Mouse (Mus musculus) bone marrow macrophage, adult 2 months (primary cell): ENCODE results near the gene Igf2bp3. TPM values are rescaled to one million over a fixed set of nuclear protein-coding genes. Genes with fewer than 3 reads are reported as not detected.

ENCODE experiments used
- H3K27ac ChIP-seq: 2 replicates; pipeline ENCODE4 v1.5.1; 2012; ENCODE audit warnings: low read depth, low read length; ENCODE audit not compliant: insufficient read depth
- H3K4me1 ChIP-seq: 2 replicates; pipeline ENCODE4 v1.6.1; 2012; ENCODE audit warnings: low read length; ENCODE audit not compliant: control insufficient read depth, insufficient read depth
- H3K4me3 ChIP-seq: 2 replicates; pipeline ENCODE4 v1.5.1; 2012; ENCODE audit warnings: mild to moderate bottlenecking, low read length, moderate library complexity; ENCODE audit not compliant: insufficient read depth
- CTCF ChIP-seq: IDR thresholded peaks from 2 replicates; pipeline ENCODE4 v1.5.1; 2012; ENCODE audit warnings: low read depth, mild to moderate bottlenecking, low read length, moderate library complexity
- POLR2A ChIP-seq: IDR thresholded peaks from 2 replicates; pipeline ENCODE4 v1.6.1; 2012; ENCODE audit warnings: mild to moderate bottlenecking, low read depth, low read length, borderline replicate concordance
- polyA plus RNA-seq: library from polyadenylated mRNA; stranded (reverse); fragments of >200 nt; gene quantifications from 2 replicates; pipeline ENCODE4 v1.2.4, GENCODE M21; 2012; ENCODE audit not compliant: missing spikeins, insufficient read depth, insufficient read length

Igf2bp3 gene
- polyA plus RNA-seq, 1 experiment = 0.79 TPM

DNA sequence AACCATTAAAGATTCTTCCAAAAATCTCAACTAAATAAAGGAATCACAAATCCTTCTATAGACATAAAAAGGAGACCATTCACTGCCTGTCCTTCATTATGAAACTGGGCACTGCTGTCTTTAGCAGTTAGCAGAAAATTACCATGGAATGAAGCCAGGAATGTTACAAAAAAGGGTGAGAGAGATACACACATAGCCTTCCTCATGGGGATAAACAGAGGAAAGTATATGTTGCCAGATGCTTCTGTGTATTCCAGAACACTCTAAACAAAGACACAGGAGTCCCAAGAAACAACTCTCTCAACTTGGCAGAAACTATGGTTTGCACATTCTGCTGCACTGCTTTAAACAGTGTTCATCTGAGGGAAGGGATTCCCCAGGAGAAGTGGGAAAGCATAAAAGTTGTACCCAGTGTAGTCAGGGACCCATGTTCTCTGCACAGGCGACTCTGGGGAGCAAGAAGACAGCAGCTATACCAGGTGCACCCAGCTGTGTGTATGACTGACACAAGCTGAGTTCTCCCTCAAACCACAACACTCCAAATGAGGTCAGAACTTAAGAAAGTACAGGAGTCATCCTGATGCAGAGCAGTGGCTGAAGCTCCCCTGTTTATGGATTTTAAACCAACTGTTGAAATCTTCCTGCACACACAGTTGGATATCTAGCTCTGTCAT lies 95.2 kb downstream of the Igf2bp3 start:
- Histone ChIP-seq H3K4me3 (no peak overlapping the region), H3K27ac (no peak overlapping the region), H3K4me1 (peaks cover 11% of the 10 kb centered on the region)
- no peak for TF ChIP-seq POLR2A
- TF ChIP-seq CTCF = no peak

DNA sequence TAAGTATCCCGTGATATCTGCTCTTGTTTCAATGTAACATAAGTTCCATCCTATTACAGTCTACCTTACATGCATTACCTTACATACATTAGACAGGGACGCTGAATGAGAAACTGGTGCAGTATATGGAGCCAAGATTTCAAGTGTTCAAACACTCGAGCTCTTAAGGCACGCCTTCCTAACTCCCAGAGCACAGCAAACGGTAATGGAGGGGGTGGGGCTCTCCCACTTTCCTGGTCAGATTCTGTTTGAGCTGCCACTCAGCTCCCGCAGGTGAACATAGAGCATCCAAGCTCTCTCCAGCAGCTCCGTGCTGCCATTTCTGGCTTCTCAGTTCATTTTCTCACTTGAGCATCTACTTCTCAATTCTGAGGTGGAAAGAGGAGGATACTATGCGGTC lies 96.3 kb downstream of the Igf2bp3 start:
- no peak overlapping the region for H3K4me3 ChIP-seq
- peaks cover 11% of the 10 kb centered on the region for H3K4me1 ChIP-seq
- TF ChIP-seq CTCF (no peak), POLR2A (no peak)
- no peak overlapping the region for H3K27ac ChIP-seq

DNA sequence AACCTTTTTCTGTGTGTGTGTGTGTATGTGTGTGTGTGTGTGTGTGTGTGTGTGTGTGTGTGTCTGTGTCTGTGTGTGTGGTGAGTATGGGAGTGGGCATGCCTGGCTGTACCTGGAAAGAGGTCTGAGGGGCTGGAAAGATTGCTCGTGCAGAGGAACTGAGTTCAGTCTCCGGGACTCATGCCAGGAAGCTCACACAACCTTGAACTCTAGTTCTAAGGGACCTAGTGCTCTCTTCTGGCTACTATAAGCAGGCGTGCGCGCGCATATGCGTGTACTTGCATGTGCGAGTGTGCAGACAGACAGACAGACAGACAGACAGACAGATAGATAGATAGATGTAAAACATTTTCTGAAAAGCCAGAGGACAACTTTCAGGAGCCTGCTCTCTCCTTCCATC lies 98.5 kb downstream of the Igf2bp3 start:
- H3K4me3 ChIP-seq = no peak overlapping the region
- TF ChIP-seq CTCF (no peak), POLR2A (no peak)
- no peak overlapping the region for H3K27ac ChIP-seq
- H3K4me1 ChIP-seq = peaks cover 11% of the 10 kb centered on the region

DNA sequence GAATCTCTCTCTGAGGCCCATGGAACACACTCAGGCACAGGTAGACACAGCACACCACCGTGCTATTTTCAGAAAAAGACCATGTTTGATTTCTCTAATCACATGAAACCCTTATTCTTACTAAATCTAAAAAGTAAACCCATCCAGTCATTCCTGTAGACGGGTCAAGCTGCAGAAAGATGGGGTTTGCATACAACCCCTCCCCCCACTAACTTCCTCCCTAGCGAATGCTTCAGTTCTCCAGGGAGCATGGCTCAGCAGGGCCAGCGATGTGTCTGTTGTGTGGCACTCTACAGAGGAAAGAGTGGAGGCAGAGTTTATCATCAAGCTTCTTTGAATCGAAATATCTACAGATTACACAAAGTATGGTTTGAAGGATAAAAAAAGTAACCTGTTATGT lies 99.2 kb downstream of the Igf2bp3 start:
- Histone ChIP-seq H3K27ac (no peak overlapping the region), H3K4me1 (peaks cover 11% of the 10 kb centered on the region), H3K4me3 (no peak overlapping the region)
- TF ChIP-seq CTCF = no peak
- TF ChIP-seq POLR2A = no peak

DNA sequence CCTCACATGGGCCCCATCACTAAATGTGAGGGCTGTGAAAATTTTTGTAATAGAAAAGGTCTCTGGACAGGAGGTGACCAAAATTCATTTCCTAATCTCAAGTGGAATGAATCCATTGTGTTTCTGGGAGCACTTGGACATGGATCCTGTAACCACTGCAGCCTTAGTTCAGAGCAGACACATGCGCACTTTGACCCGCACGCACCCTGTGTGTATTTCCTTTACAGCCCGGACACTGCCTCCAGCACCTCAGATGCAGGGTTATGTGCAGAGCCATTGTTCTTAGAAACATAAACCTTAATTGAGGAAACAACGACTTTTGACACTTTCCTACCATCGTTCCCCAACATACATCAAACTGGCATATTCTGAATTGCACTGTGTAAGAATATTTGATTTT lies 100.3 kb downstream of the Igf2bp3 start:
- Histone ChIP-seq H3K4me3 (no peak overlapping the region), H3K4me1 (peaks cover 8% of the 10 kb centered on the region), H3K27ac (no peak overlapping the region)
- TF ChIP-seq POLR2A = no peak
- TF ChIP-seq CTCF = no peak

DNA sequence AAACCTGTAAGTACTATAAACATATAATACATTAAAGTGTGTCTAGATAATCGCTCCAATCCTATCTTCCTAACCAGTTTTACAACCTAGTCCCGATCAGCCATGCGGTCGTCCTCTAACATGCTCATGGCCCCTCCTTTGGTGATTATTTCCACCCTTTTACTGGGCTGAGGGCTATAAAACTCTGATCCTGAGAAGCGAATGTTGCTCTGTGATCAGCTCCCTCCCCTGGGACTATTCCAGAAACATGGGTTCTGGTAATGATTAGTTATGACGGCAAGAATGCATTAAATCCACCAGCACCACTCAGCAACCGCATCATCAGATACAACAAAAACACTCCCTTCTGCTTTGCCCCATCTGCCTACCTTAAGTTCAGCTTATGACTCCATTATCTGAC lies 100.9 kb downstream of the Igf2bp3 start:
- H3K4me3 ChIP-seq = no peak overlapping the region
- TF ChIP-seq POLR2A = no peak
- no peak for TF ChIP-seq CTCF
- no peak overlapping the region for H3K27ac ChIP-seq
- H3K4me1 ChIP-seq = peaks cover 8% of the 10 kb centered on the region

DNA sequence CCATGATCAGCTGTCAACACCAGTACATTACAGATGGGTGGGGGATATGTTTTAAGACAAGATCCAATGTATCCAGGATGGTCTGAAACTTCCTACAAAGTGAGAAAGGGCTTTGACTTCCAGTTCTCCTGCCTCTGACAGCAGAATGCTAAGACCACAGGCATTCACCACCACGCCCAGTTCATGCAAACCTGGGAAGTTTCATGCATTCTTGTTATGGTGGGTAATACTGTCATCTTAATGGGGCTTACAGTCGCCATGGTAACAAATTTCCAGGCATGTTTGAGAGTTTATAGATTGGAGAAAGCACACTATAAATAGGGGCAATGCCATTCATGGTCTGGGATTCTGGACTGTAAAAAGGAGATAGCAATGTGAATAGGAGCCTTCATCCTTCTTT lies 105.6 kb downstream of the Igf2bp3 start:
- Histone ChIP-seq H3K4me3 (no peak overlapping the region), H3K4me1 (peaks cover 12% of the 10 kb centered on the region), H3K27ac (no peak overlapping the region)
- no peak for TF ChIP-seq POLR2A
- TF ChIP-seq CTCF = no peak

DNA sequence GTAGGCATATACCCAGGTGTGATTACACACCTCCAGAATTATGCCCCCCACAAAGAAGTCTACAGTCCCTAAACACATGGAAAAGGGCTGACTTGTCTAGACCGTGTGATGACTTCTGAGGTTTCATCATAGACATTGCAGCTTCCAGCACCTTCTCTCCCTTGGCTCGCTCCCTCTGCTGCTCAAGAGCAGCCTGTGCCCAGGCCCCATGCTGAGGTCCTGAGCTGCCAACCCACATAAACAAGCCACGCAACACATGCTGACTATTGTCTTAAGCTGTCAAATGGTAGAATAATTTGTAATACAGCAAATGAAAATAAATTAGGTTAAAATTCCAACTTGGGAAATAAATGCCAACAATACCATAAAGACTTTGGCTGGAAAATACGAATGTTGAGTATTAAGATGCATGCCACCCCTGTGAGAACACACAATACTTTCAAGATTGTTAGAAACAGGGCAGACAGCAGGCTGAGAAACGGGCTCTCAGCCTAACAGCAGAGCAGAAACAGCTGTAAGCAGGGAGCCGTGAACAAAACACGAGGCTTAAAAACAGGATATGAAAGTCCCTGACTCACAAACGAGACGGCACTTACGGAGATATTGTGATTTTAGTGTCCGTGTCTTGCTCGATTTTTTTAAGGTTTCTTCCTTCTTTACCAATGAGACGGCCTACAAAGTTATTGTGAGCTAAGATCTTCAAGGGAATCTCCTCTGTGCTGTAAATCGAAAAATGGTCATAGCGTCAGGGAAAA lies 107.8 kb downstream of the Igf2bp3 start:
- Histone ChIP-seq H3K4me3 (no peak overlapping the region), H3K4me1 (peaks cover 12% of the 10 kb centered on the region), H3K27ac (peak overlapping the region; percentile 80)
- TF ChIP-seq CTCF (no peak), POLR2A (no peak)

DNA sequence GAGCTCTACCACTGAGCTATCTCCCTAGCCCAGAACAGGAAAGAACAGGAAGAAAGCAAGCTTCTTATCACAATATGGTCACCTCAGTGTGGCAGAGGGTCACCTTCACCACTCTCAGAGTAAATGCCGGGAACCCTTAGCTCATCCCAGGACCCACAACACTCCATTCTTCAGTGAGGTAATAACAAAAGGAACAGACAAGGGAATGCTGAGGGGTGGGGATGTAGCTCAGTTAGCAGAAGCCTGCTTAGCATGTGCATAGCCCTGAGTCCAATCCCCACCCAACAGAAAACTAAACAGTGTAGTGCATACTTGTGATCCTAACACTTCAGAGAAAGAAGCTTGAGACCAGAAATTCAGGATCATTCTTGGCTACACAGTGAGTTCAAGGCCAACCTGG lies 115.7 kb downstream of the Igf2bp3 start:
- no peak overlapping the region for H3K27ac ChIP-seq
- TF ChIP-seq POLR2A = no peak
- TF ChIP-seq CTCF = no peak
- no peak overlapping the region for H3K4me3 ChIP-seq
- H3K4me1 ChIP-seq = peaks cover 38% of the 10 kb centered on the region

DNA sequence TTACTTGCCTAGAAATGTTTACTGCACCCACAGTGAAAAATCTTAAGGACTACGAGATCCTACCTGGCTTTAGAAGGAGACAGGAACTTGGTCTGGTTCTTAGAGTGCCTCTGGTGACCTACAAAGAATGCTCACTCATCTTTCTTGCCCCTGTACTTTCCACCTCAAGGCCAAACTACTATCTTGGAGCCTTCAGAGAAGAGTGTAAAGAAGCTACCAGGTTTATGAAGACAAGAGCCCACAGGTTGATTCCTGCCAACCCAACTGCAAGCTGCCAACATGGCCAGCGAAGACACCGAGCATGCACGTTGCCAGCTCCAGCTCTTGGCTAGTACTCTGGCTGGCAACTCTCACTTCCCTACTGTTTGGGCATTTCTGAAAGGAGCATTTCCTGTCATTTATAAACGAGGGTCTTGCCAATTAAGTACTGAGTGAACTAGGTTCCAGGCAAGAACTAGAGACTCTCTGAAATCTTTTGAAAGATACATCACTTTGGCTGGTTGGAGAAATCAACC lies 117.1 kb downstream of the Igf2bp3 start:
- peak overlapping the region; percentile 91 for H3K27ac ChIP-seq

More for the DNA sequence above, 117.1 kb downstream of the Igf2bp3 start:
- no peak overlapping the region for H3K4me3 ChIP-seq
- TF ChIP-seq POLR2A (no peak), CTCF (no peak)
- peaks cover 38% of the 10 kb centered on the region for H3K4me1 ChIP-seq
